Mouse (Mus musculus): ENCODE data around the gene Rnf150. TPM values are rescaled to one million over a fixed set of nuclear protein-coding genes. Genes with fewer than 3 reads are reported as not detected.

The Rnf150 gene
- total RNA-seq, 2 experiments from 2014 or later, result 36.8 to 39.6 TPM

- DNase-seq (ENCODE audit: low spot score in 2 of 2), result no peak
Measured at GRCm38 (mm10) chr8:83003187-83003586, 140.0 kb downstream of the Rnf150 start.

GRCm38 (mm10) chr8:83009481-83009880, 146.3 kb downstream of the Rnf150 start:
- no peak for DNase-seq (ENCODE audit: low spot score in 2 of 2)

- no peak for DNase-seq (ENCODE audit: low spot score in 2 of 2)
Measured at GRCm38 (mm10) chr8:83011286-83011685, 148.1 kb downstream of the Rnf150 start.

DNA sequence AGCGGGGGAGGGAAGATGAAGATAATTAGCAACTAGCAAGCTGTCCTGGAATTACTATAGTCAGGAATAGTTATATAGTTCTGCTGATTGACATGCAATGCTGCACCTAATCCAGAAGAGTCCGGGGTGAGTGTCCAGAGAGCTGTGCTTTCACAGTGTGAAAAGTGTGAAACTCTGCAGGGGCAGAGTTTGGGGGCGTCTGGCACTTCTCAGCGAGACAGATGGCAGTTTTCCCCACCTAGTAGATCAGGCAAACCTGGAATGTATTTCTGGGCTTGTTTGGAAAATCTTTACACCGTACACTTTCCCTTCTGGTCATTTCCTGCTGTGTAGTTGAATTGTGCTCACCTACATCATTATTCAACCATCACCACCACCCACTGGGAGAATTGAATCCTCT, 148.6 kb downstream of the Rnf150 start:
- DNase-seq (ENCODE audit: low spot score in 2 of 2), result no peak

DNA sequence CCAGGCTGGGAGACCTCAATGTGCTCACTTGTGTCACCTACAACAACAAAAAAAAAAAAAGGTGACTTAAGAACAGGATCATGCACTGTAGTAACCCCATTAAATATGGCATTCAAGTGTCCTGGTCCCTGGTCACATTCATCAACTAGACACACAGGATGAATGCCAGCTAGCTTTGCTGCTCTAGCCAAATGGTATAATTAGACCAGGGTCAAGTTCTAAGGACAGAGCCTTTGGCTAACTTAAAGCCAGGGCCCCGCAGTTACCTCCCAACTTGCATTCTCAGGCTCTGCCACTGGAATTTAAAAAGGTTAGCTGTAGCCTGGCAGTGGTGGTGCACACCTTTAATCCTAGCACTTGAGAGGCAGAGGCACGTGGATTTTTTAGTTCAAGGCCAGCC, 165.1 kb downstream of the Rnf150 start:
- DNase-seq (ENCODE audit: low spot score in 2 of 2), result no peak

GRCm38 (mm10) chr8:83032800-83033199, 169.6 kb downstream of the Rnf150 start:
- DNase-seq (ENCODE audit: low spot score in 2 of 2), result peak in 1 of 2 experiments; percentile 59

DNA sequence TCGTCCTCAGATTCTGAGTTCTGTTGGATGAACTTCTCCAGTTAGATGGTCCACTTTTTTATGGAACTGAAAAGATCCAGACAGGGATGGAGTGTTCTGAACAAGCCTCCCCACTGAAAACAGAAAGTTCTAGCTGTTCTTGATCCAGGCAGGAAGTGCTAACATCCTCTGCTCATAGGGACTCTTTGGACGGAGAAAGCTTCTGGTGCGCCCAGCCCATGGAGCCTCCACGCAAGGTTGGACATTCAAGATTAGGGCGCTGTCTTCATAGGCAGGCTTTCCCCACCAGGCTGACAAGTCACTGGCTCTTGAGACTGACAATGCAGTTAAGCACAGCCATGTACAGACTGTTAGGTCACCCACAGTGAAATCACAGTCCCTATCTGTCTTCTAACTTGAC, 172.0 kb downstream of the Rnf150 start:
- DNase-seq (ENCODE audit: low spot score in 2 of 2), result no peak

DNA sequence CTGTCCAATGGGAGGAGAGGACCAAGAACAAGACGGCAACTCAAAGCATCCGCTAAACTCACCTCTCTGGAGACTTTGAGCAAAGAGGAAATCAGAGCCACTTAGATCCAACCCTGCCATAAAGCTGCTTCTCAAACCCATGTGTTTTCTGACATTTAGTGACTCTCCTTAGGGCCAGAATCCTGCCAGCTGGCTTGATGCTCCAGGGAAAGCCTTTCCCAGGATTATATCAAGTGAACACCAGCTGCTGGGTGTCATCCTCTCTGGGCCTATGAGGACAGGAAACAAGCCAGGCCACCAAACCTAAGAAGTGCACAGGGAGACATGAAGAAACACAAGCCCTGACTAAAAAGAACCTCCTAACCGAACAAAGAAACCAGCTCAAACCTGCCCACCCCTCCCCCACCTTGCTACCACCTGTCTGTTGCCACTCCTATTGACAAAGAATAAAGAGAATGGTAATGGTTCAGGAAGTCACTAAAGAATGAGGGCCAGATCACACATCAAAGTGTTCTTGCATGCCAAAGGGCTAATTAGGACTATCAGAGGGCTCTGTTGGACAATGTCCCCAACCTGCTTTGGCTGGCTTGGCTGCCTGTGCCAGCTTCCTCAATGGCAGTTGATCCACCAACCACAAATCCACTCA, 173.5 kb downstream of the Rnf150 start:
- DNase-seq (ENCODE audit: low spot score in 2 of 2), result no peak

GRCm38 (mm10) chr8:83037321-83037720, 174.2 kb downstream of the Rnf150 start:
- no peak for DNase-seq (ENCODE audit: low spot score in 2 of 2)

GRCm38 (mm10) chr8:83038575-83038974, 175.4 kb downstream of the Rnf150 start:
- peak in 1 of 2 experiments; percentile 64 for DNase-seq (ENCODE audit: low spot score in 2 of 2)

DNA sequence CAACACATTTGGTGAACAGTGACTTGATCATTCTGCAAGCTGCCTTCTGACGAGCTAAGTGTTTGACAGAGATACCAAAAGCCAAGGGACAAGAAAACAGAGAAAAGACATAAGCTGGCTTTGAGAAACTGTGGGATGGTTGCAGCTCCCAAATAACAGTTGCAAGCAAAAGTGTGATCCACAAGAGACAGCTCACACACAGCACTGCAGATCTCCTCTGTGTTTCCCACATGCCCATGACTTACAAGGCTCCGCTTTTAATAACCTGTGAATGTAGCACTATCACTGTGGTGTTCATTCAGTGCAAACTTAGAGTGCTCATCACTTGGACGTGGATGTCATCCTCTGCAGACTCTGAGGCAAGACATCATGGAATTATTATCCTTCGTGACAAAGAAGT, 178.3 kb downstream of the Rnf150 start:
- DNase-seq (ENCODE audit: low spot score in 2 of 2), result no peak

DNA sequence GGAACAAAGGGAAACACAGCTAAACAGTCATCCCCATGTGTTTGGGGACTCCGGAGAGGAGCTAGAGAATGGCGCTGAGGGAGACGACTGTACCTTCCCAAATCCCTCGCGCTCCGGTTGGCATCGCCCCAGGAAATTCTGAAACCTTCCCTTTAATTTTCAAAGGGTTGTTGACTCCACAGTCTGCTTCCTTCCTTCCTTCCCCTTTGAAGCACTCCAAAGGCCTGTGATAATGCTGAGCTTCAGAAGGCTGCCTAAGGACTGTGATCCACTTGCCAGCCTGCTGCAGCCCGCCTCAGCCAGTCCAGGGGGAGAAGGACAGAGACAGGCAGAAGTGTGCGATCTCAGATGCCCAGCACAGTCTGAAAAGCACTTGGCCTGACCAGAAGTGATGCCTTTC, 183.8 kb downstream of the Rnf150 start:
- DNase-seq (ENCODE audit: low spot score in 2 of 2), result no peak

DNA sequence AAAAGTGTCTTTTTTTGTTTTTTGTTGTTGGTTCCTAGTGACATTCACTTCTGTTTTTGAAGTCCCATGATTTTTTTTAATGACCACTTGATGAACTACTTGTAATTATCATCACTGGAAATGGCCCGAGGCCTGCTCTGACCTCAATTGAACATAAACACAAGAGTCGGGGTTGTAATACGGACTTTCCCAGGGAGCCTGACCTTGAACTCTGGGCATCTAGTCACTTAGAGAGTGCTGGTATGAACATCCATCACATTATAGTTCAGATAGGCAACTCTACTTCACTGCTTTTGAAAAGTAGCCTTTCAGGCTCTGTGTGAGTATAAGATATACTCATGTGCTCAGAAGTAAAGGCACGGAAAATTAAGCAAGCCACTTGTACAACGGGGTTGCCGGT, 185.4 kb downstream of the Rnf150 start:
- no peak for DNase-seq (ENCODE audit: low spot score in 2 of 2)

GRCm38 (mm10) chr8:83049171-83049601, 186.0 kb downstream of the Rnf150 start:
- DNase-seq (ENCODE audit: low spot score in 2 of 2), result no peak

- DNase-seq (ENCODE audit: low spot score in 2 of 2), result peak; percentile 61 to 72
Measured at GRCm38 (mm10) chr8:83049616-83050015, 186.5 kb downstream of the Rnf150 start.

- DNase-seq (ENCODE audit: low spot score in 2 of 2), result no peak
Measured at GRCm38 (mm10) chr8:83052896-83053295, 189.7 kb downstream of the Rnf150 start.

GRCm38 (mm10) chr8:83054801-83055200, 191.6 kb downstream of the Rnf150 start:
- DNase-seq (ENCODE audit: low spot score in 2 of 2), result no peak

GRCm38 (mm10) chr8:83058951-83059350, 195.8 kb downstream of the Rnf150 start:
- DNase-seq (ENCODE audit: low spot score in 2 of 2), result no peak

- no peak for DNase-seq (ENCODE audit: low spot score in 2 of 2)
Measured at GRCm38 (mm10) chr8:83060076-83060475, 196.9 kb downstream of the Rnf150 start.

GRCm38 (mm10) chr8:83061257-83061656, 198.1 kb downstream of the Rnf150 start:
- DNase-seq (ENCODE audit: low spot score in 2 of 2), result no peak

GRCm38 (mm10) chr8:83061873-83062272, 198.7 kb downstream of the Rnf150 start:
- no peak for DNase-seq (ENCODE audit: low spot score in 2 of 2)

GRCm38 (mm10) chr8:83062276-83062675, 199.1 kb downstream of the Rnf150 start:
- no peak for DNase-seq (ENCODE audit: low spot score in 2 of 2)

- DNase-seq (ENCODE audit: low spot score in 2 of 2), result no peak
Measured at GRCm38 (mm10) chr8:83064096-83064495, 200.9 kb downstream of the Rnf150 start.

Measured in layer of hippocampus, postnatal 14 days (tissue).